Mouse (Mus musculus): ENCODE measurements around the gene Tmem220. TPM values are rescaled to one million over a fixed set of nuclear protein-coding genes. Genes with fewer than 3 reads are reported as not detected.

Tmem220 gene
- polyA plus RNA-seq, 1 experiment from 2014 or later = 0.64 TPM

DNA sequence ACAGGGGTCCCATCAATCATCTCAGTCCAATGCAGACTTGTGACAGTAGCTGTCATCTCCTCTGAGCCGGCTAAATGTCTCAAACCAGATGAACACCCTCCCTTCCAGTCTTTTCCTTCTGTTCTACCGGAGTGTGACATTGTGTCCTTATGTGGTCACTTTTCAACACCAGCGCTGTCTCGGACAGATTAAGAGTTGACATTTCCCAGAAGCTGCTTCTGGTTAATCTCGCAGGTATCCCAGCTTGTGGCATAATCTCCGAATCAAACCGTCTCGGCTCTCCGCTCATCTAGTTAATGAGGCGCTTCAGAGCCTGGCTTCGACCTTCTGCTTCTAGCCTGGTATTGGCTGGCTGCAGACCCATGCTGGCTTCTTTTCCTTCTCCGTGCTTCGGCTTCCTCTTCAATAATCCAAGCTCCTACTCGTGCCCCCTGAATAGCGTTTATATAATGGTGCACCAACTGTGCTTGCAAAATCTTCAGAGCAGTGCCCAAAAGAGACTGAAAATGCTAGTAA is 47.7 kb downstream of the Tmem220 start:
- ATAC-seq (ENCODE audit: low read depth) = no peak
- no peaks in the 10 kb centered on the region for H3K4me1 ChIP-seq (ENCODE audit: control insufficient read depth, insufficient read depth, low read length)
- H3K27me3 ChIP-seq (ENCODE audit: control insufficient read depth, insufficient read depth, low read length) = no peaks in the 10 kb centered on the region
- H3K9ac ChIP-seq (replicated peaks; ENCODE audit: low read depth, low read length) = no peak overlapping the region
- no peak overlapping the region for H3K4me3 ChIP-seq (ENCODE audit: low read depth, low read length)
- no peak overlapping the region for H3K27ac ChIP-seq (ENCODE audit: low read depth, low read length)
- no peak overlapping the region for H3K4me2 ChIP-seq (ENCODE audit: low read depth, low read length)
- 69% methylated on average over 15 of the region's 15 CpGs for WGBS
- H3K36me3 ChIP-seq (ENCODE audit: control insufficient read depth, insufficient read depth, low read length) = no peaks in the 10 kb centered on the region
- H3K9me3 ChIP-seq (ENCODE audit: control insufficient read depth, low read length) = no peaks in the 10 kb centered on the region

DNA sequence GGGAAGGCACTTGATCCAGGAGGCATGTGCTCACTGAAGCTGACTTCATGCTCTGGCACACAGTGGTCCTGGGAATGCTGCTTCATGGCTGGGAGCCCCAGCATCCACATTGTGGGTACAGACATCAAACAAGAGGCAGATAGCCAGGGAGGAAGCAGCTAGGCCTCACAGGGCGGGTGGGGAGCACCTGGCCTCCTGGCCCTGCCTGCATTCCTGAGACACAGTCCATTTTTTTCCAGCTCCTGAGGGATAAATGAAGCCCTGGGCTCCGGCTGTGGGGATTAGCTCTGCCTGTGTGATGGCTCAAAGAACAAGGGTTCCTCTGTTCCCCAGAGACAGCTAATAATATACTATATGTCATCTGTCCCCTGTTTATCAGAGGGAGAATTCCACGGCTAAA is 50.1 kb downstream of the Tmem220 start:
- no peaks in the 10 kb centered on the region for H3K9me3 ChIP-seq (ENCODE audit: control insufficient read depth, low read length)
- no peak overlapping the region for H3K9ac ChIP-seq (replicated peaks; ENCODE audit: low read depth, low read length)
- no peaks in the 10 kb centered on the region for H3K27me3 ChIP-seq (ENCODE audit: control insufficient read depth, insufficient read depth, low read length)
- no peak overlapping the region for H3K27ac ChIP-seq (ENCODE audit: low read depth, low read length)
- ATAC-seq (ENCODE audit: low read depth) = no peak
- no peaks in the 10 kb centered on the region for H3K36me3 ChIP-seq (ENCODE audit: control insufficient read depth, insufficient read depth, low read length)
- no peak overlapping the region for H3K4me2 ChIP-seq (ENCODE audit: low read depth, low read length)
- H3K4me1 ChIP-seq (ENCODE audit: control insufficient read depth, insufficient read depth, low read length) = no peaks in the 10 kb centered on the region
- no peak overlapping the region for H3K4me3 ChIP-seq (ENCODE audit: low read depth, low read length)
- WGBS = 33% methylated on average over 3 of the region's 3 CpGs

GRCm38 (mm10) chr11:67076781-67077180 is 51.8 kb downstream of the Tmem220 start:
- Histone ChIP-seq H3K4me1 (ENCODE audit: control insufficient read depth, insufficient read depth, low read length) (no peaks in the 10 kb centered on the region), H3K27me3 (ENCODE audit: control insufficient read depth, insufficient read depth, low read length) (no peaks in the 10 kb centered on the region), H3K9me3 (ENCODE audit: control insufficient read depth, low read length) (no peaks in the 10 kb centered on the region), H3K9ac (replicated peaks; ENCODE audit: low read depth, low read length) (no peak overlapping the region), H3K4me2 (ENCODE audit: low read depth, low read length) (no peak overlapping the region), H3K4me3 (ENCODE audit: low read depth, low read length) (no peak overlapping the region), H3K27ac (ENCODE audit: low read depth, low read length) (no peak overlapping the region), H3K36me3 (ENCODE audit: control insufficient read depth, insufficient read depth, low read length) (no peaks in the 10 kb centered on the region)
- 84% methylated on average over 5 of the region's 5 CpGs for WGBS
- no peak for ATAC-seq (ENCODE audit: low read depth)

DNA sequence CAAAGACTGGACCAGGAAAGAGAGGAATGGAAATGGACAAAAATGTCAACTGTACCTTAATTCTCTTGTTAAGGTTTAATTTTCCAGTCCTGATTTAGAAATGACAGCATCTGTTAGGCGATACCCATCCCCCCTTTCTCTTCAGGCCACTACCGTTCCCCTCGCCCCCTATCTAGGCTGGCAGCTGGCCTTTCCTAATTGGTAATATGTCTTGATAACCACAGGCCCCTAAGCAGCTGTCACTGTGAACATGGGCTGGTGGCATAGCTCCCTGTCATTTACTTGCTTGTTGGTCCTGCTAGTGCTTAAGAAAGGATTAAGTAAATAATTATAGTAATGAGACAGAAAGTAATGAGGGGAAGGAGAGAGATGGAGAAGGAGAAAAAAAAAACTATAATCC is 52.5 kb downstream of the Tmem220 start:
- Histone ChIP-seq H3K36me3 (ENCODE audit: control insufficient read depth, insufficient read depth, low read length) (no peaks in the 10 kb centered on the region), H3K4me2 (ENCODE audit: low read depth, low read length) (no peak overlapping the region), H3K27me3 (ENCODE audit: control insufficient read depth, insufficient read depth, low read length) (no peaks in the 10 kb centered on the region), H3K4me3 (ENCODE audit: low read depth, low read length) (no peak overlapping the region), H3K9me3 (ENCODE audit: control insufficient read depth, low read length) (no peaks in the 10 kb centered on the region), H3K27ac (ENCODE audit: low read depth, low read length) (no peak overlapping the region), H3K4me1 (ENCODE audit: control insufficient read depth, insufficient read depth, low read length) (no peaks in the 10 kb centered on the region), H3K9ac (replicated peaks; ENCODE audit: low read depth, low read length) (no peak overlapping the region)
- 28% methylated on average over 3 of the region's 3 CpGs for WGBS
- no peak for ATAC-seq (ENCODE audit: low read depth)

DNA sequence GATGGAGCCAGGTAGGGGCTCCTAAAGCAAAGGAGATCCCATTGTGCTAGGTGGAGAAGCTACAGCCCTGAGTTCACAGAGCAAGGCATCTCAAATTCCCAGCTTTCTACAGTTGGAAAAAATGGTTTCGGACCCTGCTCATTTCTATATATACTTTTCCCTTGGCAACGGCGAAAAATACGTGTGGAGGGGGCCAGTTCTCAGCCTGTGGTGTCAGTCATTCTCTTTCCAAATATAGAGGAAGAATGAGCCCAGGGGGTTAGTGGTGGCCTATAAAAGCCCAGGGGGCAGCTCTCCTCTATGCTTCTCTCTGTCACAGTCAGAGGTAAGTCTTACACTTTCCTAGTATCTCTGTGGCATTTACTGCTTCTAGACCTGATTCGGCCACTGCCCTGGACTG is 53.0 kb downstream of the Tmem220 start, which contains the start of gene Myh3:
Myh3 (plus strand) TSS at position 301 of the 400 bp plus-strand sequence.
- no peak for ATAC-seq (ENCODE audit: low read depth)
- 82% methylated on average over 5 of the region's 5 CpGs for WGBS
- Histone ChIP-seq H3K27ac (ENCODE audit: low read depth, low read length) (no peak within 1 kb of the TSS), H3K4me2 (ENCODE audit: low read depth, low read length) (no peak within 1 kb of the TSS), H3K4me1 (ENCODE audit: control insufficient read depth, insufficient read depth, low read length) (no peaks in the 10 kb centered on the region), H3K36me3 (ENCODE audit: control insufficient read depth, insufficient read depth, low read length) (no peaks in the 10 kb centered on the region), H3K4me3 (ENCODE audit: low read depth, low read length) (no peak within 1 kb of the TSS), H3K9me3 (ENCODE audit: control insufficient read depth, low read length) (no peaks in the 10 kb centered on the region), H3K27me3 (ENCODE audit: control insufficient read depth, insufficient read depth, low read length) (no peaks in the 10 kb centered on the region), H3K9ac (replicated peaks; ENCODE audit: low read depth, low read length) (no peak within 1 kb of the TSS)

DNA sequence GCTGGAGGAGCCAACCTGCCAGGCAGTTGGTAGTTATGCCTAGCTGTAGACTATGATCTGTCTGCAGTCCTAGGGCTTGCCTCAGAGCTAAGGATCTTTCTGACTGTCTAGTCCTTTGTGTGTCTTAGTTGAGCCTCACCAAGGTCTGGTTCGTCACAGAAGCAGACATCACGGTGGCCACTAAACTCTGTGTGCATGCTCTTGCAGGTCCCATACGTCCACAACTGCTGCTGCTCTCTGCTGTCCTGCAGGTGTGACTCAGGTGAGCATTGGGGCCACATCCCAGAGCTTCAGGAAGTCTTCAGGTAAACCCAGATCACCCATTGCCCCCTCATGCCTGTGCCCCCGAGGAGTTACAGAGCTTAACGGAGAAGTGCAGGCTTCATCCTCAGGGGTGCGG is 53.9 kb downstream of the Tmem220 start:
- H3K27me3 ChIP-seq (ENCODE audit: control insufficient read depth, insufficient read depth, low read length) = no peaks in the 10 kb centered on the region
- H3K9ac ChIP-seq (replicated peaks; ENCODE audit: low read depth, low read length) = no peak overlapping the region
- no peaks in the 10 kb centered on the region for H3K36me3 ChIP-seq (ENCODE audit: control insufficient read depth, insufficient read depth, low read length)
- no peak for ATAC-seq (ENCODE audit: low read depth)
- WGBS = 90% methylated on average over 6 of the region's 6 CpGs
- H3K9me3 ChIP-seq (ENCODE audit: control insufficient read depth, low read length) = no peaks in the 10 kb centered on the region
- no peak overlapping the region for H3K4me3 ChIP-seq (ENCODE audit: low read depth, low read length)
- no peak overlapping the region for H3K27ac ChIP-seq (ENCODE audit: low read depth, low read length)
- no peak overlapping the region for H3K4me2 ChIP-seq (ENCODE audit: low read depth, low read length)
- no peaks in the 10 kb centered on the region for H3K4me1 ChIP-seq (ENCODE audit: control insufficient read depth, insufficient read depth, low read length)

GRCm38 (mm10) chr11:67079740-67080139 is 54.8 kb downstream of the Tmem220 start:
- Histone ChIP-seq H3K9ac (replicated peaks; ENCODE audit: low read depth, low read length) (no peak overlapping the region), H3K4me2 (ENCODE audit: low read depth, low read length) (no peak overlapping the region), H3K4me1 (ENCODE audit: control insufficient read depth, insufficient read depth, low read length) (no peaks in the 10 kb centered on the region), H3K4me3 (ENCODE audit: low read depth, low read length) (no peak overlapping the region), H3K36me3 (ENCODE audit: control insufficient read depth, insufficient read depth, low read length) (no peaks in the 10 kb centered on the region), H3K27me3 (ENCODE audit: control insufficient read depth, insufficient read depth, low read length) (no peaks in the 10 kb centered on the region), H3K9me3 (ENCODE audit: control insufficient read depth, low read length) (no peaks in the 10 kb centered on the region), H3K27ac (ENCODE audit: low read depth, low read length) (no peak overlapping the region)
- 50% methylated on average over 11 of the region's 11 CpGs for WGBS
- no peak for ATAC-seq (ENCODE audit: low read depth)

DNA sequence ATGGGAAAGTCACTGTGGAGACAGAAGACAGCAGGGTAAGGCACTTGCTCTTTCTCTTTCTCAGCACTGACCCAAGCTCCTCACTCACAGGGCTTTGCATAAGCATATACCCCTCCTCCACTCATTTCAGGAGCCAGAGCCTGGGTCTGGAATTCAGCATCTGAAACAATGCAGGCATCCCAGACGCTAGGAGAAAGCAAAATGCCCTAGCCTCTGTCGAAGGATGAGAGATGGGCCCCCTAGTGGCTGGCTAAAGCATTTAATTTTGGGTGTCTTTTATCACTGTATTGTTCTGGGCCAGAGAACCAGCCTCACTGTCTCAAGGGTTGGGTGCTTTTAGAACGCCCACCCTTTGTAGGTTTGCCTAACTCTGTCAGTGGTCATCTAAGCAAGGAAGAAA is 55.2 kb downstream of the Tmem220 start:
- Histone ChIP-seq H3K9ac (replicated peaks; ENCODE audit: low read depth, low read length) (no peak overlapping the region), H3K36me3 (ENCODE audit: control insufficient read depth, insufficient read depth, low read length) (no peaks in the 10 kb centered on the region), H3K9me3 (ENCODE audit: control insufficient read depth, low read length) (no peaks in the 10 kb centered on the region), H3K27me3 (ENCODE audit: control insufficient read depth, insufficient read depth, low read length) (no peaks in the 10 kb centered on the region), H3K4me1 (ENCODE audit: control insufficient read depth, insufficient read depth, low read length) (no peaks in the 10 kb centered on the region), H3K27ac (ENCODE audit: low read depth, low read length) (no peak overlapping the region), H3K4me2 (ENCODE audit: low read depth, low read length) (no peak overlapping the region), H3K4me3 (ENCODE audit: low read depth, low read length) (no peak overlapping the region)
- 3% methylated on average over 3 of the region's 3 CpGs for WGBS
- ATAC-seq (ENCODE audit: low read depth) = peak; percentile 65; the same call in 1 of the 2 replicates

- WGBS = 4% methylated on average over 11 of the region's 11 CpGs
- H3K27ac ChIP-seq (ENCODE audit: low read depth, low read length) = no peak overlapping the region
- H3K27me3 ChIP-seq (ENCODE audit: control insufficient read depth, insufficient read depth, low read length) = no peaks in the 10 kb centered on the region
- H3K4me2 ChIP-seq (ENCODE audit: low read depth, low read length) = no peak overlapping the region
- peak; percentile 28; the same call in 1 of the 2 replicates for ATAC-seq (ENCODE audit: low read depth)
- no peaks in the 10 kb centered on the region for H3K4me1 ChIP-seq (ENCODE audit: control insufficient read depth, insufficient read depth, low read length)
- no peak overlapping the region for H3K4me3 ChIP-seq (ENCODE audit: low read depth, low read length)
- H3K36me3 ChIP-seq (ENCODE audit: control insufficient read depth, insufficient read depth, low read length) = no peaks in the 10 kb centered on the region
- no peaks in the 10 kb centered on the region for H3K9me3 ChIP-seq (ENCODE audit: control insufficient read depth, low read length)
- H3K9ac ChIP-seq (replicated peaks; ENCODE audit: low read depth, low read length) = no peak overlapping the region
These were observed 56.2 kb downstream of the Tmem220 start for GRCm38 (mm10) chr11:67081125-67081649.
